Mouse (Mus musculus) embryonic facial prominence, embryonic 14.5 days (tissue): ENCODE data around the gene Tecta. TPM values are rescaled to one million over a fixed set of nuclear protein-coding genes. Genes with fewer than 3 reads are reported as not detected.

Experiments
- microRNA-seq: library from miRNA; unstranded; fragments of <30 nt; microRNA quantifications from one replicate; pipeline ENCODE4, GENCODE M21; 2016; ENCODE audit warnings: borderline number of aligned reads
- polyA plus RNA-seq: library from polyadenylated mRNA; unstranded; fragments of >200 nt; fragmentation: Nextera tagmentation; extraction: Ambion mirVana; gene quantifications from 2 replicates; pipeline ENCODE4 v1.2.1, GENCODE M21; 2014

The Tecta gene
- polyA plus RNA-seq, 1 experiment from 2014 or later, result 2.2 TPM

Small RNA genes lying within 50 kb of the gene (microRNA-seq; reads per million reads assigned to microRNA genes)
- not detected for gene Gm44311

Other genes with a start within 250 kb of the Tecta start
- 32.3 and 38.3 TPM in 2 replicates for gene Sc5d, start 135.7 kb downstream of the Tecta start, polyA plus RNA-seq
- gene Tbcel, start 107.9 kb upstream of the Tecta start, polyA plus RNA-seq, result 5.3 and 6.7 TPM in 2 replicates